Mouse (Mus musculus) myocyte (in vitro differentiated cells): ENCODE measurements around the gene Ptk6.

ENCODE experiments used
- E2F4 ChIP-seq: IDR thresholded peaks from one replicate; pipeline ENCODE4 v1.6.1; 2011; ENCODE audit warnings: mild to moderate bottlenecking, control low read depth, moderate library complexity; ENCODE audit not compliant: insufficient read depth
- MAX ChIP-seq: IDR thresholded peaks from one replicate; pipeline ENCODE4 v1.6.1; 2011; ENCODE audit warnings: low read depth, mild to moderate bottlenecking, control low read depth
- MYOD1 ChIP-seq, 3 experiments: IDR thresholded peaks; one replicate each; pipeline ENCODE4 v1.6.1; 2011; ENCODE audit warnings: control low read depth in 2 of 3, low read depth in 2 of 3, mild to moderate bottlenecking in 2 of 3, moderate library complexity in 1 of 3; ENCODE audit not compliant: insufficient read length in 2 of 3, control insufficient read depth in 1 of 3
- POLR2A ChIP-seq: IDR thresholded peaks from one replicate; pipeline ENCODE4 v1.6.1; 2011; ENCODE audit warnings: low read depth, mild to moderate bottlenecking, control low read depth, moderate library complexity; ENCODE audit not compliant: insufficient read length
- SRF ChIP-seq: IDR thresholded peaks from one replicate; pipeline ENCODE4 v1.6.1; 2011; ENCODE audit warnings: low read depth; ENCODE audit not compliant: control insufficient read depth, insufficient read length
- TCF12 ChIP-seq: IDR thresholded peaks from one replicate; pipeline ENCODE4 v1.6.1; 2011; ENCODE audit warnings: mild to moderate bottlenecking, control low read depth; ENCODE audit not compliant: poor library complexity, insufficient read depth, severe bottlenecking

- TF ChIP-seq POLR2A (no peak), SRF (no peak), MAX (no peak), E2F4 (no peak), TCF12 (no peak), MYOD1 (IDR thresholded peaks at IDR 0.05; ENCODE audit: control insufficient read depth in 1 of 3, insufficient read length in 2 of 3, low read depth in 2 of 3) (no peak)
Observed at GRCm38 (mm10) chr2:181239261-181239660, 36.7 kb upstream of the Ptk6 start.
